Mouse (Mus musculus) B cell, adult 2 months (primary cell): ENCODE measurements at regions not wholly inside any gene's neighbourhood (a gene's known extent, or its start where the extent isn't known, plus 50 kb on each side); places are given as distances from the start of the nearest gene placed in this dataset.
"Not testable (repeated sequence)": the region's sequence is repeated elsewhere in the genome, so short reads cannot be mapped to it uniquely, and the experiment has no call there.

ENCODE experiments used
- DNase-seq, 2 experiments: peaks; one replicate each; pipeline ENCODE4 v3.0.0; 2022

DNA sequence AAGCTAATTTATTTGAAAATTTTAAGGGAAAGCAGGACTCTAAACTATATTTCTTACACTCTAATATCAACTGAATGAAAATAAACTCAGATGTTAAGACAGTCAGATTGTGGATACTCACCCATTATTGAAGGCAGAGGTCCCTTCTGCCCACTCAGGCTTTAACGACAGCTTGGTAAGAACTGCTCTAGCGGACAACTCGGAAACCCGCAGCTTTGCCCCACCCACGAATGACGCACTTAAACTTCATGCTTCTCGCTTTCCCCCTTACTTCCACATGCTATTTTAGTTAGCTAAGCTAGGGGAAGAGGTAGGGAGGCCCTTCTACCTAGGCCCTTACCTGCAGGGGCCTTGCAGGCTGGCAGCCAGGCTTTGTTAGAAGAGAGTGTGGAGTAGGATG is 50.8 kb upstream of the Elmo1 start:
- peak; percentile 56 to 63 for DNase-seq

DNA sequence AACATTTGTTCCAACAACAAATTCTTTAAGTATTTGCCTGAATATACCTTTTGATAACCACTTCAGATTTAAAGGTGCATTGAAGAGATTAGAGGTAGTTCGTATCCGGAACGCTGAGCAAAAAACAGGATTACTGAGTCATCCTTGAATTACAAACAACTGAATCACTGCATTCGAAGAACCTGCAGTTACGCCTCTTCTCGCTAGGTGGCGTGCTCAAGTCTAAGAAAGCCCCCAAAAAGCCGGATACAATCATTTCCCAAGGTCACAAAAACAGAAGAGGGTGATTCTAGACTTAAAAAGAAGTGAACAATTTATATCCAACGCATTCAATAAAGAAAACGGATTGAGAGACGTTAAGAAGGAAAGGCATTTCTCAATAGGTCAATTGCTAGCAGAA is 51.9 kb upstream of the Elmo1 start:
- peak; percentile 60 for DNase-seq

GRCm38 (mm10) chr13:20037436-20037835 is 53.0 kb upstream of the Elmo1 start:
- no peak for DNase-seq

DNA sequence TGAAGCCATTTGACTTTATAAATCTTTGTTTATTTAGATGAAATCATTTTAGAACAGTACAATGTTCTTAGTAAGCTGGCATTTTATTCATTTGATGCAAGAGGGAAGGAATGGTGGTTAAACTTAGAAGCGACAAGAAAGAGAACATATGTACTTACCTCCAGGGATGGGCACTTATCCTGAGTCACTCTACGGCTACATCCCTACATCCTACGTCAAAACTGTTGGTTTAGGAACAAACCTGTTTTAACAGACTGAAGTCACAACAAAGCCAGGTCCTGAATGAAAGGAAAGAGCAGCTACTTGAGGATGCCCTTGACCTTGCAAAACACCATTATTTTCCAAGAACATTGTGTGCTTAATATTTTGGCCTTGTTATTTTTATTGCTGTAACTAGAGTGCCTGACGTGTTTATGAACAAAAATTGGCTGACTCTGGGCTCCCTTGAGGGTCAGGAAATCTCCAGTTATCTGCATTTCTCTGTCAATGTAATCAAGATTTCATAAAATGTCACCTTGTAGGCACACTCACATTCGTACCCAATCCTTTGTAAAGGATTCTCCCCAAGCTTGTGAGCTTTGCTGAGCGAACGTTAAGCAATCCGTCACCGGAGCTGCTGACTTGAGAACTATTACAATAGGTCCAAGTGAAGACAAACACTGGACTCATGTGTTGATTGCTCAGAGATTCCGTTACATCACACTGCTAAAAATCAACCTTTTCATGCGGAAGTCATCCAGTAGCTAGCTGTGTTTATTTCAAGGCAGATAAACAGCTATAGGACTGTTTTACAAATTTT is 56.3 kb upstream of the Elmo1 start:
- DNase-seq, result no peak

DNA sequence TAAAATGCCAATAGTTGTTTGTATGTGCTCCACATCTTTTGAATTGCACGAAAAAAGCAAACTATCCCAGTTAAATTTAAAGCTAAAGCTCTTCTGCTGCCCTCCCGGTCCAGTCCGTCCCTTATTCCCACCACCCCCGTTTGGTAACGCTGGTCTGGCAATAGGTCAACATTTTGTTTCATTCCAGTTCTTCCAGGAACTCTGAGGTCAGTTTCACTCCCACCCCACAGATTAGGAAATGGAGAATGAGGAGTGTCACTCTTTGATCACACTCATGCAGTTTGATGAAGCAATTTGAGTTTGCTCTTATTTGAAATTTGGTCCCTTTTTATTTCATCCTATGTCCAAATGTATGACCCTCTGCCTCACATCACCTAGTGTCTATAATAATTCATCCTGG is 58.7 kb upstream of the Elmo1 start:
- DNase-seq, result no peak

GRCm38 (mm10) chr13:20031082-20031481 is 59.3 kb upstream of the Elmo1 start:
- DNase-seq, result no peak

DNA sequence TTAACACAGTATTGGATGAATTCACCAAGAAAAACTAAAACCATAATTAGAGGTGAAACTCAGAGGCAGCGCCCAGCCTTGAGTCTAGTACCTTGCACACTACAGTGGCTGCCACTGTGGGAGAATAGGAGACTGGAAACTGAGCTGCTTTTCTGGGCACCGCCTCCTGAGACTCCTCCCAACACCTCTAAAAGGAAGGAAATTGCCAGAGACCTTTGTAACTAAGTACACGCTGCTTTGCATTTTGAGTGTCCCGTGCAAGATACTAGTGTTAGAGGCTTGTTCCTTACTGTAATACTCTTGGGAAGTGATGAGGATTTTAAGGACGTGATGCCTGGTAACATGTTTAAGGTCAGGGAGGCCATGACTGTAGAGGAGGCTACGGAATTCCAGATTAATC is 63.8 kb upstream of the Elmo1 start:
- no peak for DNase-seq

DNA sequence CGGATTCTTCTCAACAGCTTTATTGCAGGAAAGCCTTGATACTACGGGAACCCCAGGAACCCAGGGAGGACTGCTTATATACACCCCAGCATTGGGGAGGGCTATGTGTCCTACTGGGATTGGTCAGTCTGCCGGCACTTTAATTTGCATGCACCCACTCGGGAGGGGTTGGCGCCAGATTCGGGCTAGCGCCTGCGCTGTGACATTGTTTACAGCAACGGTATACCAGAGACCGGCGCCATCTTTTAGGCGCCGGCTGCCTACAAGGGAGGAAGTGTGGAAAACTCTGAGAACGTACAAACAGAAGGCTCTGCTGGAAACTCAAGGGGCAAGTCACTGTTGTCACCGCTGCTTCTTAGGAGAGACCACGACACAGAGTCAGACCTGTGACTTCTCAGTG is 73.9 kb upstream of the Elmo1 start:
- DNase-seq, result not testable (repeated sequence)

DNA sequence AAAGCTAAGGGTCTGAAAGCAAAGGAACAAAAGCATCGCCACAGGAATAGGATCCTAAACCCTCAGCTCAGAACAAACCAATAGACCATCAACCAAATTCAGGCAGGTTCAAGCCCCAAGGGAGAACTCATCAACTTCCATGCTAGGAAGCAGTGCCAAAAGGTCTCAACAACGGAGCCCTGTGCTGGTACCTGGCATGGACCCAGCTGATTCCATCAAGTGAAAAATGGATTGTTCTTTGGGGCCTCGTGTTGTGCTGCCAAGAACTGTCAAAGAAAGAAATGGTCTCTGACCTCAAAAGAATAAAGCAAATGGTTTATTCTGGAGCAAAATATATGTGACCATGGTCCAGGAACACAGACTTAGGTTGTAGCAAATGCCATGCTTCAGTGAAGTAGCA is 77.8 kb upstream of the Elmo1 start:
- DNase-seq, result no peak

- DNase-seq, result no peak
Observed at GRCm38 (mm10) chr13:20009164-20009563, 81.2 kb upstream of the Elmo1 start.

DNA sequence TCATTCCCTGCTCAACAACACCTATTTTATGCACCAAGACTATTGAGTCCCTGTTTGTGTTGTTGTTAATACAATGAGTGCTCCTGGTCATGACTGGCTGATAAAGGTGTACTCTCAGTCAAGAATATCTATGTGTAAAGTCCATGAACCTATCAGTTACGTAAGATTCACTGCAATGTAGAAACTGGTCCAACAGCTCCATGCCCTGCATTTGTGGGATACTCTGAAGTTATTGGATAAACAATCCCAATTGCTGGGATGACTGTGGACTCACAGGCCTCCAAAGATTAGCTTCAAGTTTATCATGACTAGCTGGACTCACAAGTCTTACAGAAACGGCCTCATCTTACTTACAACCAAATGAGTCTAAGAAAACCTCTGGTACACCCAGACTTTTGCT is 82.8 kb upstream of the Elmo1 start:
- no peak for DNase-seq

DNA sequence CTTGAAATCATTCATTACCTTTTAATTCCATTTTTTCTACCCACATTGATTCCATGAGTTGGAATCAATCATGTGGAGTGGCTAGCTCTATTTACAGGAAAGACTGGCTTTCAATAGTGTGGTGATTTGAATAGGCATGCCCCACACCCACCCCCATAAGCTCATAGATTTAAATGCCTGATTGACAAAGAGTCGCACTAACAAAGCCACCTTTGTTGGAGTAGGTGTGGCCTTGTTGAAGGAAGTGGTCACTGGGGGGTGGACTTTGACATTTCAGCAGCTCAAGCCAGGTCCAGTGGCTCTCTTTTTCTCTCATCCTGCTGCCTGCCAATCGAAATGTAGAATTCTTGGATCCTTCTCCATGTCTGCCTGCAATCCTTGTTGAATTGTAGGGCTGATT is 92.8 kb upstream of the Elmo1 start:
- no peak for DNase-seq

DNA sequence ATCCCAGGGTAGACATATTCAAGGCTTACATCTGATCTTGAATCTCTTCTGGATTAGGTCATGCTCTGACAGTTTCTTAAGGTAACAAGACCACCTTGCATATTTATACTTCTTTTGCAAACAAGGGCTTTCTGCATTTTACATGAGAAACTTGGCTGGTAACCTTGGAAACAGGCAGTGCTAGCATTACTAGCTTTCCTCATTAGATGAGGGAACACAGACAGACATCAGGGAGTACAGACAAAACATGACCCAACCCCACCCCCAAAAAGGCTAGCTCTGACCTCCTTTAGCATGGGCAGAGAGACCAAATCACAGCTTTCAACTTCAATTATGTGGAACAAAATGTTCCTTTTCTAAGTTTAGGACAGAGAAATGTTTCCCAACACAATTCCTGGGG is 114.8 kb upstream of the Elmo1 start:
- no peak for DNase-seq

DNA sequence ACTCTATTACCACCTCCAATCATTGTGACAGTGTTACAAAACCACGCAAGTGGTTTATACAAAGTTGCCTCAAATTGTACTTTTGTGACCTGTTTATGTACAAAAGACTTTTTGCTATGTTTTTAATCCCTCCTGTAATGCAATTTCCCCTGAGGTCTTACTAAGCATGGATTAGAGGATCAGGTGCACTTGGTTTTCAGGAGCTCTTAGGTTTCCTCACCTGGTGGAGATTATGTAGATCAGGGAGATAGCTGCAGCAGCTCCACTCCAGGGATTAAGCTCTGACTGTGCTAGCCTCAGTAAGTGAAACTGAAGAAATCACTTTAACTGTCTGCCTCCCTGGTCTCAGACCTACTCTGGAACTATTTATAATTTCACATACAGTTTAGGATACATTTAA is 123.8 kb upstream of the Elmo1 start:
- no peak for DNase-seq

DNA sequence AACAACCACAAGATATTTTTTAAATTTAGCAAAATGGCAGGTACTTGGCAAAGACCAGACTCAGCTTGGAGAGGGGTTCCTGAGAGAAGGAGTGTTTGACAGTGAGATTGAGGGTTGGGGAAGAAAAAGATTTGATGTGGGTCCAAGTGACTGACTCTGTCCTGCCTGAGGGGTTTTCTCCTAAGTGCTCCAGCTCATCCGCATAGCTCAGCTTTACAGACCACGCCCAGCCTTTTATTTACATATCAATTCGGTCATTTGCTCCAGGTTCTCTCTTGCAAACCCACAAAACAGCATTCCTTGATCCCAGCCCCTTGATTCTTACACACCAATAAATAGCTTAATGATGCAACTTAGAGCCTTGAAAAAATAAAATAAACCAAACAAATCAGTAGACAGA is 127.4 kb upstream of the Elmo1 start:
- no peak for DNase-seq

- no peak for DNase-seq
Observed at GRCm38 (mm10) chr13:19928761-19929160, 104.7 kb upstream of the Gpr141 start.

DNA sequence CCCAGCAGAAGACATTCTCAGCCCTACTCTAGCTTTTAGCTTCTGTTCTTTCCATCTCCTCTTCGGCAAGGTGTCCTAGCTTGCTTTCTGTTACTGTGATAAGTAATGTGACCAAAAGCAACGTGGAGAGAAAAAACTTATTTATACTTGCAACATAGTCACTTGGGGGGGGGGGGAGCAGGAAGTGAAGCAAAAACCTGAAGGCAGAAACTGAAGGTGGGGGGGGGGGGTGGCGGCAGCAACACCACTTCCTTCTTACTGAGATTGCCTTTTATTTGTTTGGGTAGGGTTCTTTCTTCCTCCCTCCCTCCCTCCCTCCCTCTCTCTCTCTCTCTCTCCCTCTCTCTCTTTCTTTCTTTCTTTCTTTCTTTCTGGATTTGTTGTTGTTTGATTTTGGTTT is 103.8 kb upstream of the Gpr141 start:
- no peak for DNase-seq

- no peak for DNase-seq
Observed at GRCm38 (mm10) chr13:19921084-19921827, 97.2 kb upstream of the Gpr141 start.

DNA sequence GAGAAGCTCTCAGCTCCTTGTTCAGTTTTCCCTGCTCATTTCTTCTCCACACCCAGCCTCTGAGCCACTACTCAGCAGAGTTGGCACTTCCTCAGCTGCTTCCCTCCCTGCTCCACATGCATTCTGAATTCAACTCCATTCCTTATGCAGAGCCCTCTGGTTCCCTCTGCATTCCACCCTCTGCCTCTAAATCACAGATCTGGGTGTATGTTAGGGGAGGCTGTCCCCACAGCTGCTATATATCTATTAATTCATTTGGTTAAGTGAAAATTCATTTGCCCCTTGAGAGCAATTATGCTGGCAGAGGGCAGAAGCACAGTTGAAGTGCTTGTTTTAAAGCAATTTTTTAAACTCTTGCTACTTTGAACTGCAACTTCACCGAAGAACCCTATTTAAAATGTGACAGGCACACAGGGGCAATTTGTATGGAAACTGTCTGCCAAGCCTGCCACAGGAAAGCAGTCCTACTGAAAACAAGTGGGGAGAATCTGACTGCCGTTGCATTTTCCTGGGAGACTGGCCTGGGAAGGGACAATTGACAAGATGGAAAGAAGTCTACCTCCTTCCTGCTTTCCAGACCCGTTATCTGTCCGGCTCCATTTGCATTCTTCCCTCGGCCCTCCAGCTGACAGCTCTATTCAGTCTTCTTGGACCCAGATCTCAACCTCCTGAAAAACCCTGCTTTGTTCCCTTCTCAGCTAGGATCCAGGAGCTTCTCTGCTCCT is 88.0 kb upstream of the Gpr141 start:
- DNase-seq, result no peak

DNA sequence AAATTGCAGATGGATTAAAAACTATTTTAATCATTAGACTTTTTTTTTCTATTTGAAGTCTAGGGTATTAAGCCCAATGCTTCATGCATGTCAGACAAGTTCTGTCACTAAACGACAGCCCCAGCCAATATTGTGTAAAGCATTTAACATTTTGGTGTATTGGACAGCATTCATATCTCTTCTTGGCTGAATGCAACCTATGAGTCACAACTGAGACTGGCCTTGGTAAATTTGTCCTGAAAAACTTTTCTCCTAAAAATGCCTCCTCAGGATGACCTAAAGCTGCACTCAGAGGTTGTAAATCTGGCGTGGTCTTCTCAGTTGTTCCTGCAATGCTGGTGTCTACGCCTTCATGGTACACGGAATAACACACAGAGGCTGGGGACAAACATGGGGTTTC is 78.7 kb upstream of the Gpr141 start:
- no peak for DNase-seq

GRCm38 (mm10) chr13:19897191-19897590 is 73.1 kb upstream of the Gpr141 start:
- DNase-seq, result no peak

GRCm38 (mm10) chr13:19888983-19889773 is 65.1 kb upstream of the Gpr141 start:
- no peak for DNase-seq
